Mouse (Mus musculus): ENCODE data around the gene Gstm1. TPM values are rescaled to one million over a fixed set of nuclear protein-coding genes. Genes with fewer than 3 reads are reported as not detected.

Gstm1 gene
- polyA plus RNA-seq, 1 experiment from 2014 or later, result 136 TPM

Other genes with a start within 250 kb of the Gstm1 start
- 0.13 TPM in 1 of 2 replicates, not detected in the other for gene Eps8l3, start 140.7 kb downstream of the Gstm1 start, polyA plus RNA-seq (2015; fragmentation: Nextera tagmentation; extraction: Ambion mirVana)
- 248 and 252 TPM in 2 replicates for gene Gstm5, start 122.2 kb downstream of the Gstm1 start, polyA plus RNA-seq (2015; fragmentation: Nextera tagmentation; extraction: Ambion mirVana)
- 48.0 and 52.9 TPM in 2 replicates for gene Gstm7, start 86.2 kb downstream of the Gstm1 start, polyA plus RNA-seq (2015; fragmentation: Nextera tagmentation; extraction: Ambion mirVana)
- gene Gstm6, start 74.2 kb downstream of the Gstm1 start, polyA plus RNA-seq (2015; fragmentation: Nextera tagmentation; extraction: Ambion mirVana), result 7.9 and 8.9 TPM in 2 replicates
- gene Gstm3, start 48.7 kb downstream of the Gstm1 start, polyA plus RNA-seq (2015; fragmentation: Nextera tagmentation; extraction: Ambion mirVana), result 0.12 TPM in 2 replicates
- gene Gstm2, start 31.5 kb downstream of the Gstm1 start, polyA plus RNA-seq (2015; fragmentation: Nextera tagmentation; extraction: Ambion mirVana), result 10.9 and 11.4 TPM in 2 replicates
- gene Gstm4, start 26.9 kb upstream of the Gstm1 start, polyA plus RNA-seq (2015; fragmentation: Nextera tagmentation; extraction: Ambion mirVana), result 18.2 and 18.6 TPM in 2 replicates
- gene Ampd2, start 68.7 kb upstream of the Gstm1 start, polyA plus RNA-seq (2015; fragmentation: Nextera tagmentation; extraction: Ambion mirVana), result 57.9 and 66.2 TPM in 2 replicates
- 0.17 and 0.46 TPM in 2 replicates for gene Gnat2, start 74.8 kb upstream of the Gstm1 start, polyA plus RNA-seq (2015; fragmentation: Nextera tagmentation; extraction: Ambion mirVana)
- gene Gnai3, start 128.2 kb upstream of the Gstm1 start, polyA plus RNA-seq (2015; fragmentation: Nextera tagmentation; extraction: Ambion mirVana), result 120 and 122 TPM in 2 replicates
- 6.1 and 6.4 TPM in 2 replicates for gene Gpr61, start 136.9 kb upstream of the Gstm1 start, polyA plus RNA-seq (2015; fragmentation: Nextera tagmentation; extraction: Ambion mirVana)
- gene Amigo1, start 168.4 kb upstream of the Gstm1 start, polyA plus RNA-seq (2015; fragmentation: Nextera tagmentation; extraction: Ambion mirVana), result 13.3 and 16.6 TPM in 2 replicates
- gene Cyb561d1, start 183.2 kb upstream of the Gstm1 start, polyA plus RNA-seq (2015; fragmentation: Nextera tagmentation; extraction: Ambion mirVana), result 3.4 and 3.5 TPM in 2 replicates
- 20.3 and 24.3 TPM in 2 replicates for gene Atxn7l2, start 193.0 kb upstream of the Gstm1 start, polyA plus RNA-seq (2015; fragmentation: Nextera tagmentation; extraction: Ambion mirVana)
- 0.47 and 1.2 TPM in 2 replicates for gene Sypl2, start 208.7 kb upstream of the Gstm1 start, polyA plus RNA-seq (2015; fragmentation: Nextera tagmentation; extraction: Ambion mirVana)
- gene Psma5, start 239.0 kb upstream of the Gstm1 start, polyA plus RNA-seq (2015; fragmentation: Nextera tagmentation; extraction: Ambion mirVana), result 237 and 247 TPM in 2 replicates